24 mouse cellular contexts compared by ENCODE assay signal in genomic region chr7:109963707-109964106, GRCm38 (mm10). TPM values are rescaled to one million over a fixed set of nuclear protein-coding genes. Genes with fewer than 3 reads are reported as not detected.
DNase-seq lines count a peak whose midpoint lies in the region; ATAC-seq and TF ChIP-seq lines count a peak whose summit lies in the region.
"Had no signal": no experiment of that assay in that cellular context is flagged by ENCODE, and none has a peak within 500 bp of the region (broad histone marks: within the 10 kb centered on the region; RNA-seq: fewer than 3 reads in every experiment).

No protein-coding gene starts in this region.

- H3K4me2 ChIP-seq in lung, embryonic 14.5 days, result no peak overlapping the region
- H3K4me2 ChIP-seq: embryonic facial prominence, embryonic 12.5 days; hindbrain, embryonic 14.5 days; liver, embryonic 13.5 days; stomach, embryonic 15.5 days had no signal

- no peak for ATAC-seq in lung, embryonic 14.5 days (ENCODE audit: insufficient read depth)
- ATAC-seq: forebrain, embryonic 14.5 days; intestine, embryonic 16.5 days; midbrain, embryonic 16.5 days had no signal

- H3K4me1 ChIP-seq in heart, adult 2 months (ENCODE audit: control insufficient read depth, insufficient read depth, low read length), result peaks cover 5% of the 10 kb centered on the region
- H3K4me1 ChIP-seq in lung, embryonic 14.5 days (ENCODE audit: insufficient read depth), result peaks cover 6% of the 10 kb centered on the region; the same call in 1 of the 2 replicates
- 0 out of 2 replicates have a peak, but pooled peaks cover 3% of the 10 kb centered on the region for H3K4me1 ChIP-seq in lung, adult 2 months (ENCODE audit: control insufficient read depth, insufficient read depth, low read length)
- H3K4me1 ChIP-seq in MEL (ENCODE audit: control insufficient read depth in 1 of 2, insufficient read depth in 2 of 2, low read length in 2 of 2), result peaks cover 6 to 11% of the 10 kb centered on the region in 2 experiments; a peak in 3 of 4 replicates

- no peaks in the 10 kb centered on the region for H3K27me3 ChIP-seq in heart, adult 2 months (ENCODE audit: control insufficient read depth, insufficient read depth, low read length)
- H3K27me3 ChIP-seq in lung, embryonic 14.5 days (ENCODE audit: insufficient read depth, low read length), result no peaks in the 10 kb centered on the region
- no peaks in the 10 kb centered on the region for H3K27me3 ChIP-seq in MEL (ENCODE audit: control insufficient read depth in 1 of 2, insufficient read depth in 2 of 2, low read length in 2 of 2)
- no peaks in the 10 kb centered on the region for H3K27me3 ChIP-seq in splenic B cell, adult 2 months (ENCODE audit: control insufficient read depth, insufficient read depth, low read length, poor library complexity, severe bottlenecking)
- H3K27me3 ChIP-seq: embryonic facial prominence, embryonic 12.5 days; stomach, embryonic 15.5 days had no signal

- no peaks in the 10 kb centered on the region; the same call in 1 of the 2 replicates for H3K9me3 ChIP-seq in lung, embryonic 14.5 days (ENCODE audit: low read depth, low read length)
- H3K9me3 ChIP-seq in MEL (replicated peaks; ENCODE audit: insufficient read depth, low read length), result no peaks in the 10 kb centered on the region
- H3K9me3 ChIP-seq: embryonic facial prominence, embryonic 12.5 days; stomach, embryonic 15.5 days had no signal

- peak; percentile 39 for TF ChIP-seq CTCF in heart, adult 2 months (IDR thresholded peaks at IDR 0.05)
- TF ChIP-seq CTCF in lung, embryonic 14.5 days (IDR thresholded peaks at IDR 0.05; ENCODE audit: low read depth), result peak; percentile 13; the same call in 1 of the 2 replicates
- no peak for TF ChIP-seq CTCF in lung, adult 2 months (IDR thresholded peaks at IDR 0.05; ENCODE audit: insufficient read depth, low read length)
- TF ChIP-seq CTCF in MEL (IDR thresholded peaks at IDR 0.05 in 2 of 3, conservative IDR thresholded peaks at IDR 0.05 in 1 of 3; ENCODE audit: control insufficient read depth in 1 of 3, insufficient read depth in 1 of 3, low read depth in 2 of 3, low read length in 3 of 3, poor library complexity in 1 of 3, severe bottlenecking in 1 of 3), result peak; percentile 8 to 45 (median 43); a peak in 4 of 6 replicates

- no peak overlapping the region for H3K9ac ChIP-seq in heart, adult 2 months (ENCODE audit: low read depth, low read length)
- H3K9ac ChIP-seq in lung, embryonic 14.5 days, result no peak overlapping the region
- H3K9ac ChIP-seq in MEL (ENCODE audit: control insufficient read depth, low read depth, low read length, poor library complexity, severe bottlenecking), result no peak overlapping the region
- H3K9ac ChIP-seq: embryonic facial prominence, embryonic 12.5 days; hindbrain, embryonic 14.5 days; liver, embryonic 13.5 days; stomach, embryonic 15.5 days had no signal

- no peak for DNase-seq in heart, adult 2 months
- DNase-seq in heart, adult 9 months (ENCODE audit: low spot score in 2 of 2), result no peak
- DNase-seq in lung, embryonic 14.5 days, result no peak
- DNase-seq in lung, adult 2 months, result no peak
- DNase-seq in MEL (ENCODE audit: low read depth, low spot score), result peak; percentile 52
- peak; percentile 25 for DNase-seq in splenic B cell, adult 2 months (ENCODE audit: low read depth, low spot score)
- no peak for DNase-seq in kidney, postnatal 25 days
- DNase-seq: adrenal gland, postnatal 10 days; cerebellum, adult 9-10 months; heart, postnatal 36 days; kidney, postnatal 10 days; liver, embryonic 13.5 days; lung, postnatal 14 days; right cerebral cortex, postnatal 25 days; thymus, adult 2 months had no signal

- H3K4me3 ChIP-seq in heart, adult 2 months, result no peak overlapping the region
- H3K4me3 ChIP-seq in lung, embryonic 14.5 days (ENCODE audit: low read depth, low read length), result no peak overlapping the region
- no peak overlapping the region for H3K4me3 ChIP-seq in lung, adult 2 months (replicated peaks; ENCODE audit: extremely low read depth, low read depth, low read length)
- no peak overlapping the region for H3K4me3 ChIP-seq in MEL (ENCODE audit: control insufficient read depth in 1 of 2, insufficient read depth in 1 of 2, low read depth in 2 of 2, low read length in 2 of 2)
- H3K4me3 ChIP-seq: embryonic facial prominence, embryonic 12.5 days; erythroblast, embryonic 14.5 days; liver, embryonic 13.5 days; megakaryocyte, embryonic 14.5 days; stomach, embryonic 15.5 days had no signal

- TF ChIP-seq RAD21 in MEL (IDR thresholded peaks at IDR 0.05; ENCODE audit: low read depth, low read length), result 0 out of 2 replicates have a peak, but pooled peaks have one; percentile 0

- peaks cover 2% of the 10 kb centered on the region; the same call in 1 of the 2 replicates for H3K36me3 ChIP-seq in heart, adult 2 months (ENCODE audit: control insufficient read depth, insufficient read depth, low read length)
- no peaks in the 10 kb centered on the region for H3K36me3 ChIP-seq in lung, embryonic 14.5 days (ENCODE audit: insufficient read depth)
- H3K36me3 ChIP-seq in MEL (ENCODE audit: control insufficient read depth in 1 of 2, insufficient read depth in 2 of 2, low read length in 2 of 2), result peaks cover 0 to 10% of the 10 kb centered on the region in 2 experiments; a peak in 1 of 4 replicates
- H3K36me3 ChIP-seq in splenic B cell, adult 2 months (ENCODE audit: control insufficient read depth, insufficient read depth, low read length, poor library complexity, severe bottlenecking), result no peaks in the 10 kb centered on the region
- H3K36me3 ChIP-seq: embryonic facial prominence, embryonic 12.5 days; G1E; liver, embryonic 13.5 days; stomach, embryonic 15.5 days had no signal

- no peak for TF ChIP-seq EP300 in heart, adult 2 months (IDR thresholded peaks at IDR 0.05; ENCODE audit: insufficient read depth, low read depth, low read length)
- TF ChIP-seq EP300 in MEL (IDR thresholded peaks at IDR 0.05; ENCODE audit: low read depth in 1 of 2, low read length in 2 of 2), result no peak

- TF ChIP-seq POLR2A in heart, adult 2 months (IDR thresholded peaks at IDR 0.05; ENCODE audit: insufficient read depth, low read depth, low read length), result no peak
- TF ChIP-seq POLR2A in lung, adult 2 months (IDR thresholded peaks at IDR 0.05; ENCODE audit: borderline replicate concordance, extremely low read depth, low read depth, low read length), result no peak
- TF ChIP-seq POLR2A in MEL (IDR thresholded peaks at IDR 0.05; ENCODE audit: control insufficient read depth in 1 of 2, insufficient read depth in 1 of 2, low read depth in 1 of 2, low read length in 2 of 2, poor library complexity in 1 of 2), result no peak

- no peak overlapping the region for H3K27ac ChIP-seq in heart, adult 2 months
- H3K27ac ChIP-seq in lung, embryonic 14.5 days (ENCODE audit: low read depth), result no peak overlapping the region
- no peak overlapping the region for H3K27ac ChIP-seq in MEL (ENCODE audit: control insufficient read depth, low read depth, low read length)
- H3K27ac ChIP-seq: hindbrain, embryonic 14.5 days; liver, embryonic 13.5 days; stomach, embryonic 15.5 days had no signal

- intact Hi-C loops in heart, adult 2 months (cut with DNase I), result no loop called here

- WGBS in heart, adult 2 months, result 98% methylated on average over 4 of the region's 4 CpGs
- WGBS in lung, embryonic 14.5 days, result 94% methylated on average over 4 of the region's 4 CpGs
- WGBS in lung, adult 2 months, result 93% methylated on average over 4 of the region's 4 CpGs

- H3K79me2 ChIP-seq in heart, adult 2 months (replicated peaks; ENCODE audit: control insufficient read depth, insufficient read depth, low read length), result no peaks in the 10 kb centered on the region
- H3K79me2 ChIP-seq in MEL (ENCODE audit: control insufficient read depth, insufficient read depth, low read length, poor library complexity), result peaks cover 6% of the 10 kb centered on the region

TF ChIP-seq in MEL, 35 proteins besides CTCF, POLR2A, EP300 and RAD21:
- peak; percentile 27 for TF ChIP-seq SMC3 (IDR thresholded peaks at IDR 0.05; ENCODE audit: low read depth, low read length)
- no peak for TF ChIP-seq POLR2AphosphoS5 (IDR thresholded peaks at IDR 0.05; ENCODE audit: borderline replicate concordance, low read depth, low read length)
TF ChIP-seq in MEL: peak in this region for 1.

RNA-seq across cellular contexts. Expression of gene Dennd5a, which starts 3.4 kb away (rescaled TPM):
- total RNA-seq in heart, adult 2 months (2021), result 100 to 1,000 TPM; 106 to 136 TPM
- polyA plus RNA-seq in heart, adult 2 months (2012; rRNA removed), result 106 and 165 TPM in 2 replicates
- polyA plus RNA-seq in lung, embryonic 14.5 days (2014; fragmentation: Nextera tagmentation; extraction: Ambion mirVana), result 51.4 and 51.7 TPM in 2 replicates
- 122 and 134 TPM in 2 replicates for polyA plus RNA-seq in lung, adult 2 months (2012; rRNA removed)
- total RNA-seq in MEL (2012; rRNA removed), result 33.1 and 40.5 TPM in 2 replicates
- polyA plus RNA-seq in MEL (2012; ENCODE audit: insufficient read depth in 1 of 2, insufficient read length in 2 of 2, low read depth in 1 of 2, low replicate concordance in 2 of 2, missing spikeins in 1 of 2), result 10 to 100 TPM; 64.4 to 78.8 TPM

RNA-seq across cellular contexts. Expression of gene Tmem41b, which starts 23.0 kb away (rescaled TPM):
- total RNA-seq in heart, adult 2 months (2021), result 10 to 100 TPM; 51.1 to 55.6 TPM
- 22.2 and 40.3 TPM in 2 replicates for polyA plus RNA-seq in heart, adult 2 months (2012; rRNA removed)
- polyA plus RNA-seq in lung, embryonic 14.5 days (2014; fragmentation: Nextera tagmentation; extraction: Ambion mirVana), result 67.0 and 67.7 TPM in 2 replicates
- 23.8 and 26.8 TPM in 2 replicates for polyA plus RNA-seq in lung, adult 2 months (2012; rRNA removed)
- total RNA-seq in MEL (2012; rRNA removed), result 80.6 and 86.9 TPM in 2 replicates
- 10 to 100 TPM in 1 of 2 experiments, not detected in 1; 45.9 TPM for polyA plus RNA-seq in MEL (2012; ENCODE audit: insufficient read depth in 1 of 2, insufficient read length in 2 of 2, low read depth in 1 of 2, low replicate concordance in 2 of 2, missing spikeins in 1 of 2)

RNA-seq across cellular contexts. Expression of gene Ipo7, which starts 54.4 kb away (rescaled TPM):
- total RNA-seq in heart, adult 2 months (2021), result 10 to 100 TPM; 85.0 to 99.4 TPM
- 19.7 and 41.8 TPM in 2 replicates for polyA plus RNA-seq in heart, adult 2 months (2012; rRNA removed)
- 20.0 and 21.8 TPM in 2 replicates for polyA plus RNA-seq in lung, embryonic 14.5 days (2014; fragmentation: Nextera tagmentation; extraction: Ambion mirVana)
- polyA plus RNA-seq in lung, adult 2 months (2012; rRNA removed), result 20.9 and 23.6 TPM in 2 replicates
- 139 and 145 TPM in 2 replicates for total RNA-seq in MEL (2012; rRNA removed)
- 100 to 1,000 TPM; 111 to 172 TPM for polyA plus RNA-seq in MEL (2012; ENCODE audit: insufficient read depth in 1 of 2, insufficient read length in 2 of 2, low read depth in 1 of 2, low replicate concordance in 2 of 2, missing spikeins in 1 of 2)

Comparison
In these comparisons a context has a peak if more than half of its experiments do, and no peak if none do; other contexts are left out.
1. DNase-seq: peak in MEL (single experiment) and splenic B cell, adult 2 months (single experiment); none in heart, adult 2 months (0 of 2), heart, adult 9 months (0 of 2), lung, embryonic 14.5 days (single experiment), lung, adult 2 months (single experiment) and kidney, postnatal 25 days (0 of 2).